Mouse (Mus musculus): ENCODE measurements around the gene Arl5c. TPM values are rescaled to one million over a fixed set of nuclear protein-coding genes. Genes with fewer than 3 reads are reported as not detected.

Arl5c gene
- polyA plus RNA-seq, 2 experiments = 2.4 to 6.1 TPM

GRCm38 (mm10) chr11:97983506-97983905, 12.5 kb downstream of the Arl5c start:
- no peak for DNase-seq (ENCODE audit: low spot score)
- H3K27me3 ChIP-seq (ENCODE audit: control insufficient read depth, insufficient read depth, low read length) = peaks cover 26% of the 10 kb centered on the region
- no peak overlapping the region for H3K27ac ChIP-seq (replicated peaks; ENCODE audit: low read depth, low read length)
- no peak for TF ChIP-seq POLR2A (IDR thresholded peaks at IDR 0.05; ENCODE audit: borderline replicate concordance, extremely low read depth, insufficient read depth, insufficient read length)
- H3K4me2 ChIP-seq (replicated peaks; ENCODE audit: low read depth, low read length, severe bottlenecking) = no peak overlapping the region
- peaks cover 9% of the 10 kb centered on the region for H3K4me1 ChIP-seq (ENCODE audit: control insufficient read depth, insufficient read depth, low read length)
- H3K9ac ChIP-seq (ENCODE audit: low read depth, low read length, severe bottlenecking) = no peak overlapping the region
- no peaks in the 10 kb centered on the region for H3K36me3 ChIP-seq (ENCODE audit: control insufficient read depth, insufficient read depth, low read length)
- H3K9me3 ChIP-seq (ENCODE audit: control insufficient read depth, low read length) = no peaks in the 10 kb centered on the region
- no peak for ATAC-seq (ENCODE audit: low FRiP score, low read depth)
- no peak overlapping the region for H3K4me3 ChIP-seq (replicated peaks; ENCODE audit: low read length)
- WGBS = 84% methylated on average over 3 of the region's 3 CpGs

- no peak overlapping the region for H3K4me3 ChIP-seq (replicated peaks; ENCODE audit: low read length)
- H3K36me3 ChIP-seq (ENCODE audit: control insufficient read depth, insufficient read depth, low read length) = no peaks in the 10 kb centered on the region
- TF ChIP-seq POLR2A (IDR thresholded peaks at IDR 0.05; ENCODE audit: borderline replicate concordance, extremely low read depth, insufficient read depth, insufficient read length) = no peak
- no peak overlapping the region for H3K9ac ChIP-seq (ENCODE audit: low read depth, low read length, severe bottlenecking)
- ATAC-seq (ENCODE audit: low FRiP score, low read depth) (no peak), DNase-seq (ENCODE audit: low spot score) (no peak)
- no peak overlapping the region for H3K4me2 ChIP-seq (replicated peaks; ENCODE audit: low read depth, low read length, severe bottlenecking)
- WGBS = 90% methylated on average over 9 of the region's 9 CpGs
- no peak overlapping the region for H3K27ac ChIP-seq (replicated peaks; ENCODE audit: low read depth, low read length)
- no peaks in the 10 kb centered on the region for H3K9me3 ChIP-seq (ENCODE audit: control insufficient read depth, low read length)
- H3K27me3 ChIP-seq (ENCODE audit: control insufficient read depth, insufficient read depth, low read length) = peaks cover 26% of the 10 kb centered on the region
- peaks cover 9% of the 10 kb centered on the region for H3K4me1 ChIP-seq (ENCODE audit: control insufficient read depth, insufficient read depth, low read length)
These were observed 13.3 kb downstream of the Arl5c start for GRCm38 (mm10) chr11:97982721-97983120.

- no peak for TF ChIP-seq POLR2A (IDR thresholded peaks at IDR 0.05; ENCODE audit: borderline replicate concordance, extremely low read depth, insufficient read depth, insufficient read length)
- peak; percentile 60; the same call in 1 of the 2 replicates for ATAC-seq (ENCODE audit: low FRiP score, low read depth)
These were observed 15.4 kb downstream of the Arl5c start for GRCm38 (mm10) chr11:97980531-97980966.

DNA sequence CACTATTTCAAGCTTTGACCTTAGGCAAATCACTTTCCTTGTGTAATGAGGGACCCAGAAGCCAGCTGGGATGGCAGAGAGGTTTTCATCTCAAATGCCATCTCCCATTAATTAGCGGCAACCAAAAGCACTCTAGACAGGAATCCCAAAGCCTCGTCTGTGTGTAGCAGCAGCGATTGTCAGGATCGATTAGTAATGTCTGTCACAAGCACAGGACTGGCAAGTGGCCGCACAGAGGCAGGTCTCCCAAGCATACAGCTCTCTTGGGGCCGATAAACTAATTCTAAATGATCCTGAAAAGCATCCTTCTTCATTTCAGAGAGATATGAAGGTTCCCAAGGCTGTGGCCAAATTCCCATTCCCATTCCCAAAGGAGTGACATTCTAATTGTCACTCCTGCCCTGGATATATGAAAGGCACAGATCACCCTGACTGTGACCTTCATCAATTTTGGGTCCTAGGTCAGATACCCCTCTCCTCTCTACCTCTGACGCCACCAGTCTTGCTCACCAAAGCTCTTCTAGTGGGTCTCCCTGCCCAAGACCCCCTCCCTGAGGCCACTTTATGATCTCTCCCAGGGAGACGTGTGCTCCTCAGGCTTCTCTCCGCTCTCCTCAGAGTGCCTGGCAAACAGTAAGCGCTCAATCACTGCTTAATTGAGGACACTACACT, 16.0 kb downstream of the Arl5c start:
- DNase-seq (ENCODE audit: low spot score) (no peak), ATAC-seq (ENCODE audit: low FRiP score, low read depth) (no peak)
- H3K27me3 ChIP-seq (ENCODE audit: control insufficient read depth, insufficient read depth, low read length) = peaks cover 7% of the 10 kb centered on the region
- H3K4me2 ChIP-seq (replicated peaks; ENCODE audit: low read depth, low read length, severe bottlenecking) = no peak overlapping the region
- no peaks in the 10 kb centered on the region for H3K9me3 ChIP-seq (ENCODE audit: control insufficient read depth, low read length)
- 54% methylated on average over 10 of the region's 10 CpGs for WGBS
- H3K27ac ChIP-seq (replicated peaks; ENCODE audit: low read depth, low read length) = no peak overlapping the region
- peaks cover 9% of the 10 kb centered on the region for H3K4me1 ChIP-seq (ENCODE audit: control insufficient read depth, insufficient read depth, low read length)
- no peak overlapping the region for H3K4me3 ChIP-seq (replicated peaks; ENCODE audit: low read length)
- no peak overlapping the region for H3K9ac ChIP-seq (ENCODE audit: low read depth, low read length, severe bottlenecking)
- H3K36me3 ChIP-seq (ENCODE audit: control insufficient read depth, insufficient read depth, low read length) = no peaks in the 10 kb centered on the region
- no peak for TF ChIP-seq POLR2A (IDR thresholded peaks at IDR 0.05; ENCODE audit: borderline replicate concordance, extremely low read depth, insufficient read depth, insufficient read length)

More at GRCm38 (mm10) chr11:97980531-97980966, 15.4 kb downstream of the Arl5c start:
- no peak overlapping the region for H3K27ac ChIP-seq (replicated peaks; ENCODE audit: low read depth, low read length)
- no peak overlapping the region for H3K9ac ChIP-seq (ENCODE audit: low read depth, low read length, severe bottlenecking)
- H3K4me3 ChIP-seq (replicated peaks; ENCODE audit: low read length) = no peak overlapping the region
- WGBS = 23% methylated on average over 9 of the region's 9 CpGs
- peaks cover 9% of the 10 kb centered on the region for H3K4me1 ChIP-seq (ENCODE audit: control insufficient read depth, insufficient read depth, low read length)
- DNase-seq (ENCODE audit: low spot score) = peak; percentile 50
- no peak overlapping the region for H3K4me2 ChIP-seq (replicated peaks; ENCODE audit: low read depth, low read length, severe bottlenecking)
- no peaks in the 10 kb centered on the region for H3K36me3 ChIP-seq (ENCODE audit: control insufficient read depth, insufficient read depth, low read length)
- peaks cover 13% of the 10 kb centered on the region for H3K27me3 ChIP-seq (ENCODE audit: control insufficient read depth, insufficient read depth, low read length)
- H3K9me3 ChIP-seq (ENCODE audit: control insufficient read depth, low read length) = no peaks in the 10 kb centered on the region

- H3K4me2 ChIP-seq (replicated peaks; ENCODE audit: low read depth, low read length, severe bottlenecking) = no peak overlapping the region
- H3K9ac ChIP-seq (ENCODE audit: low read depth, low read length, severe bottlenecking) = no peak overlapping the region
- H3K27me3 ChIP-seq (ENCODE audit: control insufficient read depth, insufficient read depth, low read length) = no peaks in the 10 kb centered on the region
- TF ChIP-seq POLR2A (IDR thresholded peaks at IDR 0.05; ENCODE audit: borderline replicate concordance, extremely low read depth, insufficient read depth, insufficient read length) = no peak
- no peak for ATAC-seq (ENCODE audit: low FRiP score, low read depth)
- no peak overlapping the region for H3K27ac ChIP-seq (replicated peaks; ENCODE audit: low read depth, low read length)
- H3K36me3 ChIP-seq (ENCODE audit: control insufficient read depth, insufficient read depth, low read length) = no peaks in the 10 kb centered on the region
- no peak for DNase-seq (ENCODE audit: low spot score)
- no peak overlapping the region for H3K4me3 ChIP-seq (replicated peaks; ENCODE audit: low read length)
- peaks cover 9% of the 10 kb centered on the region for H3K4me1 ChIP-seq (ENCODE audit: control insufficient read depth, insufficient read depth, low read length)
- H3K9me3 ChIP-seq (ENCODE audit: control insufficient read depth, low read length) = no peaks in the 10 kb centered on the region
- WGBS = 84% methylated on average over 13 of the region's 13 CpGs
These were observed 17.6 kb downstream of the Arl5c start for GRCm38 (mm10) chr11:97978392-97978791.
